Mouse (Mus musculus): ENCODE results near the gene Rdh5. TPM values are rescaled to one million over a fixed set of nuclear protein-coding genes. Genes with fewer than 3 reads are reported as not detected.

Rdh5 gene
- polyA plus RNA-seq, 1 experiment from 2014 or later = 11.0 TPM

DNA sequence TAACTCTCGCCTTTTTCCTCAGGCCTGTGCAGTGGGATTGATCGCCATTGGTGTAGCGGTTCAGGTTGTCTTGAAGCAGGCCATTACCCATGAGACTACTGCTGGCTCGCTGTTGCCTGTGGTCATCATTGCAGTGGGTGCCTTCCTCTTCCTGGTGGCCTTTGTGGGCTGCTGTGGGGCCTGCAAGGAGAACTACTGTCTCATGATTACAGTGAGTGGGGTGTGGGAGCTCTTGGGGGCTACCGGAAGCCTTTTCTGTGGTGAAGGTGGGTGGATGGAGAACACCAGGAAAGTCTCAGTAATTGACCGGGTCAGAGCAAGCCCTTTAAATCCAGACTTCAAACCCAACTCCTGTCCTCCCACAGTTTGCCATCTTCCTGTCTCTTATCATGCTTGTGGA is 11.3 kb downstream of the Rdh5 start:
- H3K27ac ChIP-seq = no peak overlapping the region
- H3K27me3 ChIP-seq (ENCODE audit: poor library complexity, severe bottlenecking) = peaks cover 35% of the 10 kb centered on the region
- H3K4me1 ChIP-seq = peaks cover 40% of the 10 kb centered on the region
- H3K4me3 ChIP-seq = peak overlapping the region; percentile 86; the same call in 1 of the 2 replicates
- WGBS = 93% methylated on average over 6 of the region's 6 CpGs
- DNase-seq (ENCODE audit: extremely low spot score, low spot score) = no peak
- H3K36me3 ChIP-seq (replicated peaks) = peaks cover 41% of the 10 kb centered on the region
- no peaks in the 10 kb centered on the region for H3K9me3 ChIP-seq

DNA sequence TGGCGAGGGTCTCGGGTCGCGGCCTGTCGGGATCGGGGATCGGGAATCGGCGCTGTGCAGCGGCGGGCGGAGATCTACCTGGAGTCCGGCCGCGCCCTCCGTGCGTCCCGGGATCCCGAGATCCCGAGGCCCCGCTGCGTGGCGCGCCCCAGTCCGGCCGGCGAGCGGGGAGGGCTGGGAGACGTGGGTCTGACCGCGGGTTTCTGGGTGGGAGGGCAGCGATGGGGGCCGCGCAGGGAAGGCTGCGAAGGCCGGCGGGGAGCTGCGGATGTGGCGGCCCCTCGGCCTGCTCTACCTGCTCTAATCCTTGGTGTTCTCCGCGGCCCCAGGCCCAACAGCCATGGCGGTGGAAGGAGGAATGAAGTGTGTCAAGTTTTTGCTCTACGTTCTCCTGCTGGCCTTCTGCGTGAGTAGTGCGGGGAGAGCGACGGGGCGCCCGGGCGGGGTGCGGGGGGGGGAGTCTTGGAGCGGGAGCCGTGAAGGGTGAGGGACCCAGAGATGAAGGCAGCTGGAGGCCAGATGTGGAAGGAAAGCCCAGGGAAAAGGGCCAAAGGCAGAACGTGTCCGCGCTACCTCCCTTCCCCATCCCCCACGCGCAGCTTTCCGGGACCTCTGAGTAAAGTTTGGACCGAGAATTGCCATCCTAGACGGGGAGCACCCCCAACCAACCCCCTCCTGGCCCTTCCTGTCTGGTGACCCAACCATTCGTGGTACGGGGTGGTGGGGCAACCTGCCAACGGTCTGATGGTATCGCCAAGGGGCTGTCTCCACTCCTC is 12.4 kb downstream of the Rdh5 start:
- Histone ChIP-seq H3K4me3 (peak overlapping the region; percentile 86), H3K36me3 (replicated peaks) (peaks cover 32% of the 10 kb centered on the region), H3K27me3 (ENCODE audit: poor library complexity, severe bottlenecking) (peaks cover 35% of the 10 kb centered on the region), H3K4me1 (peaks cover 40% of the 10 kb centered on the region), H3K27ac (peak overlapping the region; percentile 92), H3K9me3 (no peaks in the 10 kb centered on the region)
- DNase-seq (ENCODE audit: extremely low spot score, low spot score) = peak; percentile 53
- WGBS = 3% methylated on average over 60 of the region's 66 CpGs

DNA sequence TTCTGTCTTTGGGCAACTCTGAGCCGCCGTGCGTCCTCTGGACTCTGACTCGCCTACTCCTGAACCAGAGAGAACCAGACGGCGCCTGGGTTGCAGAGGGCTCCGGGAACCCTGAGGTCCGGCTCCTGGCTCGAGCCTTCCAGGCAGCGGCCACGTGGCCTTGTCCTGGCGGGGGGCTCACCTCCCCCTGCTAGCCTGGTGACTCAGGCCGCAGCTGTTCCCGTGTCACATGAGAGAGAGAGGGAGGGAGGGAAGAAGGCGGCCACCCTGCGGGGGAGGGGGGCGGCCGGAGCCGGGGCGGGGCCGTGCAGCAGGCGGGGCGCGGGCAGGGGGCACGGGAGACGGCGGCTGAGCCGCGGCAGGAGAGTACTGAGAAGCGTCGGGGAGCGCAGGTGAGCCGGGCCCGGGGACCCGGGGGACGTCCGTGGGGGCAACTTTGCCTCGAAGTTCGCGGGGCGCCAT is 13.1 kb downstream of the Rdh5 start:
- H3K27ac ChIP-seq = peak overlapping the region; percentile 92
- H3K4me3 ChIP-seq = peak overlapping the region; percentile 86
- under 1% methylated on average over 37 of the region's 41 CpGs for WGBS
- H3K36me3 ChIP-seq (replicated peaks) = peaks cover 28% of the 10 kb centered on the region
- no peaks in the 10 kb centered on the region for H3K9me3 ChIP-seq
- peaks cover 35% of the 10 kb centered on the region for H3K27me3 ChIP-seq (ENCODE audit: poor library complexity, severe bottlenecking)
- H3K4me1 ChIP-seq = peaks cover 40% of the 10 kb centered on the region
- peak; percentile 82 for DNase-seq (ENCODE audit: extremely low spot score, low spot score)

DNA sequence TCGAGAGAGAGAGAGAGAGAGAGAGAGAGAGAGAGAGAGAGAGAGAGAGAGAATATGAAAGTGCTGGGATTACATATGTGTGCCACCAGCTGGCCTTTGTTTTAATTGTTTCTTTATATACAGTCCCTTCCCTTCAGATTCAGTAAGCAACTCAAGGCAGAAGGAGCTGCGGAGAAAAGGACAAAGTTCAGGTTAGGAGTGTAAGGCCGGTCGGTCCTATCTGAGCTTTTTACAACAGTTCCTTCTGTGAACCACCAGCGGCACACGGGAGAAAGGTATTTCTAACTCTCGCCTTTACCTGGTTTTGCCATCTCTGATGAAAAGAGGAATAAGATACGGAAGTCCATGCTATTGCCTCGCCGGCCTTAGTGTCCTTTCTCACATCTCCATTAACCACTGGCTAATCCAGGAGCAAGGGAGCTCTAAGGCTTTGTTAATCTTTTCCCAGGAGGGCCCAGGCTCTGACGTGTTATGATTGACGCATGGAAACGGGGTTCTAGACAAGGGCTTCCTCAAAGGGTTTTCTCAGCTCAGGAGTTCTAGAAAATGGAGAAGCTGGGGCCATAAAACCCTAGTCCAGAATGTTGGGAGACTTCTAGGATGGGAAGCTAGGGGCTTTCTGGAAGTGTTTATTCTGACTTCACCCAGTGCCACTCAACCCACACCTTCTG is 13.8 kb downstream of the Rdh5 start:
- no peak for DNase-seq (ENCODE audit: extremely low spot score, low spot score)

DNA sequence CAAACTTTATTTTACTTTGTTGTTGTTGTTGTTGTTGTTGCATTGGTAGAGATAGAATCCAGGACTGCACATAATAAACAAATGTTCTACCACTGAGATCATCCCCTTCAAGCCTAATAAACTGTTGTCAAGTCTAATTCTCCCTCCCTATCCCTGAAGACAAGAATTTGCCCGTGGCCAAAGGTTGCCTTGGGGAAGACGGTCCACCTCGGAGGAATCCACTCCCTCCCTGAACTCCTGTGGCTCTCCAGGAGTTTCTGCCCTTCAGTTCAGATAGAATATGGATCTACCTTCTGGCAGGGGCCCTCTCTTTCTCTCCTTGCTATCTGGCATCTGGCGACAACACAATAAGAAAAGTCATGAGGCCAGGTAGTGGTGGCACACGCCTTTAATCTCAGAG is 17.9 kb downstream of the Rdh5 start:
- Histone ChIP-seq H3K9me3 (no peaks in the 10 kb centered on the region), H3K27ac (no peak overlapping the region), H3K36me3 (replicated peaks) (no peaks in the 10 kb centered on the region), H3K4me1 (peaks cover 9% of the 10 kb centered on the region), H3K4me3 (no peak overlapping the region), H3K27me3 (ENCODE audit: poor library complexity, severe bottlenecking) (peaks cover 19% of the 10 kb centered on the region)
- WGBS = 76% methylated on average over 5 of the region's 5 CpGs
- DNase-seq (ENCODE audit: extremely low spot score, low spot score) = no peak

More for the DNA sequence above, 13.8 kb downstream of the Rdh5 start:
- Histone ChIP-seq H3K4me3 (peak overlapping the region; percentile 86), H3K27me3 (ENCODE audit: poor library complexity, severe bottlenecking) (peaks cover 35% of the 10 kb centered on the region), H3K27ac (peak overlapping the region; percentile 92), H3K9me3 (no peaks in the 10 kb centered on the region), H3K36me3 (replicated peaks) (peaks cover 24% of the 10 kb centered on the region), H3K4me1 (peaks cover 39% of the 10 kb centered on the region)
- whole genome bisulfite sequencing = 61% methylated on average over 13 of the region's 13 CpGs

DNA sequence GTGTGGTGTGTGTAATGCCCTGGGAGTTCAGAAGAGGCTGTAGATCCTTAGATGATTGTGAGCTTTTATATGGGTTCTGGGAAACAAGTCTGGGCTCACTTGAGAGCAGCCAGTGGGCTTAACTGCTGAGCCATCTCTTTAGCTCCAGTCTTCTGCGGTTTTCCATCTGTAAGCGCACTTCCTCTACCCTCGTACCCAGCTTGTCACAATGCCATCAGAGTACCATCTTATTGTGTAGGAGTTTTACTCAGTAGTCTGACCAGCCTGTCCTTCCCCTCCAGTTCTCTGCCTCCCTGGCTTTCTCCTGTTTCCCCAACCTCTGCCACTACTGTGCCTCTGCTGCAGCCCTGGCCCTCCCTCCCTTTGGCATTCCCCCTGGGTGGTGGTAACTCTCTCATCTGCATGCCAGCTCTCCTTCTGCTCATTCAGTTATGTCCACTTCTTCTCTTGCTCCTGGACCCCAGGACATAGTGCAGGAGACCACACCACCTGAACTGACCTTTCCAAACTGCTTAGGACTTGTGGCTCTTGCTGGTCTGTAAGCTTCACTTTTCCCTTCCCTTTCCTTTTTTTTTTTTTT is 20.2 kb downstream of the Rdh5 start:
- H3K9me3 ChIP-seq = no peaks in the 10 kb centered on the region
- no peaks in the 10 kb centered on the region for H3K36me3 ChIP-seq (replicated peaks)
- WGBS = 86% methylated on average over 3 of the region's 3 CpGs
- H3K4me3 ChIP-seq = no peak overlapping the region
- no peak overlapping the region for H3K27ac ChIP-seq
- no peaks in the 10 kb centered on the region for H3K4me1 ChIP-seq
- DNase-seq (ENCODE audit: extremely low spot score, low spot score) = no peak
- peaks cover 7% of the 10 kb centered on the region for H3K27me3 ChIP-seq (ENCODE audit: poor library complexity, severe bottlenecking)

DNA sequence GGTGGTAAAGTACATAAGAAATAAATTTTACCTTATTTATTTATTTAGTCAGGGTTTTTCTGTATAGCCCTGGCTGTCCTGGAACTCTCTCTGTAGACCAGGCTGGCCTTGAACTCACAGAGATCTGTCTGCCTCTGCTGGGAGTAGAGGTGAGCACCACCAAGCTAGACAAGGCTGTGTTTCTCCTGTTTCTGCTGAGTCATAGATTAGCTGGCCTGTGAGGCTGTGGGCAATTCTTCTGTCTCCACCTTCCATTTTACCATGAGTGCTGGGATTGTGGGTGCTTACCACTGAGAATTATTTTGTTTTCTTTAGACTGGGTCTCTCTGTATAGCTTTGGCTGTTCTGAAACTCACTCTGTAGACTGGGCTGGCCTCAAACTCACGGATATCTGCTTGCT is 21.3 kb downstream of the Rdh5 start:
- Histone ChIP-seq H3K36me3 (replicated peaks) (no peaks in the 10 kb centered on the region), H3K4me1 (peaks cover 5% of the 10 kb centered on the region), H3K27ac (no peak overlapping the region), H3K27me3 (ENCODE audit: poor library complexity, severe bottlenecking) (peaks cover 16% of the 10 kb centered on the region), H3K9me3 (no peaks in the 10 kb centered on the region), H3K4me3 (no peak overlapping the region)
- WGBS = 76% methylated on average over 1 of the region's 1 CpGs
- DNase-seq (ENCODE audit: extremely low spot score, low spot score) = no peak

DNA sequence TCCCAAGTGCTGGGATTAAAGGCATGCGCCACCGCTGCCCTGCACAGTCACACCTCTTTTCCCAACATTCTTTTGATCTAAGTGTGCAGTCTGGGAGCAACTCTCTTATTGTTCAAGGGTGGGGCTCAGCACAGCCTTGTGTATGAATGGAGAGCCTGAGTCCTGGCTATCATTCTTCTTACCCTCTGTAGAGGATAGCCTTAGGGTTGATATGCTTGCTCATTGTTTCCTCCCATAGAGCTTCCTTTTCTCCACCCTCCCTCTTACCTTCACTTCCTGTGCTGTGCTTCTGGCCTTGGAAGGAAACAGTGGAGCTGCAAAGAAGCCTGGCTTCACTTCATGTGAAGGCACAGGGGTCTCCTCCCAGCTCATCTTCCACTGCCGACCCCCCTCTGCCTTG is 22.0 kb downstream of the Rdh5 start, which contains the start of gene Cd63:
Gene Cd63 (plus strand): TSS at position 292 of the 400 bp plus-strand sequence.
- H3K27me3 ChIP-seq (ENCODE audit: poor library complexity, severe bottlenecking) = peaks cover 23% of the 10 kb centered on the region
- WGBS = 91% methylated on average over 3 of the region's 3 CpGs
- H3K27ac ChIP-seq = no peak within 1 kb of the TSS
- DNase-seq (ENCODE audit: extremely low spot score, low spot score) = no peak
- H3K4me1 ChIP-seq = peaks cover 12% of the 10 kb centered on the region
- H3K36me3 ChIP-seq (replicated peaks) = no peaks in the 10 kb centered on the region
- no peak within 1 kb of the TSS for H3K4me3 ChIP-seq
- H3K9me3 ChIP-seq = no peaks in the 10 kb centered on the region

DNA sequence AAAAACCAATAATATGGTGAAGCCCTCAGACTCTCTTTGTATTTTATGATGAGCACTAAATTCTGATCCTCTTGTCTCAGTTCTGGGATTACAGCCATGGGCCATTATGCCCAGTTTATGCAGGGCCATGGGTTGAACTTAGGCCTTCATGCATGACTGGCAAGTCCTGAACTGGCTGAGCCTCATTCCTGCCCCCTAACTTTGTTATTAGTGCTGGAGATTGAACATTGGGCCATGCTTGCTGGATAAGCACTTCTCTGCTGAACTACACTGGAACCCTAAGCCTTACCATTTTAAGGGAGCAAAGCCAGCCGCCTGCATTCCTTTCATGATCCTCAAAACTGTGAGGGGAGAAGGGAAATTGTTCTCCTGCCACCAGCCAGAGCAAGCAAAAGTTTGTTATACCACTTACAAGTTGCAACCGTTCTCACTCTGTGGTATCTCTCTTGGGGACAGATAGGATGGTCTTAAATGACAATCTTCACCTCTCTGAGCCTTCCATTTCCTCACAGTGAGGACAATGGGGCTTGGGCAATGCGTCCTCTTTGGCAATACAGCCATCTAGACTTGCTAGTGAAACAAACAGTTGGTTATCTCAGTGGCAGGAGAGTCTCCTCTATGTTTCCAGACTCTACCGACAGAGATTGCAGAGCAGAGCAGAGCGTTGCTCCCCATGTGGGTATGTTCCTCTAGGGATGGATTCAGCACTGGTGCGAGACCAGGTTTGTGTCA is 22.8 kb downstream of the Rdh5 start:
- DNase-seq (ENCODE audit: extremely low spot score, low spot score) = no peak
- peaks cover 14% of the 10 kb centered on the region for H3K4me1 ChIP-seq
- H3K27me3 ChIP-seq (ENCODE audit: poor library complexity, severe bottlenecking) = peaks cover 25% of the 10 kb centered on the region
- H3K4me3 ChIP-seq = no peak overlapping the region
- H3K9me3 ChIP-seq = no peaks in the 10 kb centered on the region
- H3K27ac ChIP-seq = no peak overlapping the region
- 83% methylated on average over 6 of the region's 6 CpGs for WGBS
- H3K36me3 ChIP-seq (replicated peaks) = no peaks in the 10 kb centered on the region

DNA sequence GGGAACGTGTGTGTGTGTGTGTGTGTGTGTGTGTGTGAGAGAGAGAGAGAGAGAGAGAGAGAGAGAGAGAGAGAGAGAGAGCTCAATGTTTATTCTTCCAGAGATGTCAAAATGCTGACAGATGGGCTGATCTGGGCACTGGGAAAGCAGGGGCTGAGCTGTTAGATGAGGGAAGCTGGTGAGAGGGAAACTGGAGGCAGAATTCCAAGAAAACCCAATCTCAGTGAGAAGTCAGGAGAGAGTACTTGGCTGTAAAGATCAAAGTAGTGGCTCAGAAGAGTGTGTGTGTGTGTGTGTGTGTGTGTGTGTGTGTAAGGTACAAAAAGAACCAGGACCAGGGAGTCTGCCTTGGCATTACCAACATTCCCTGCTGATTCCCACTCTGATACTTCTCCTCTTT is 25.2 kb downstream of the Rdh5 start:
- no peaks in the 10 kb centered on the region for H3K36me3 ChIP-seq (replicated peaks)
- no peaks in the 10 kb centered on the region for H3K9me3 ChIP-seq
- no peak overlapping the region for H3K4me3 ChIP-seq
- peaks cover 20% of the 10 kb centered on the region for H3K4me1 ChIP-seq
- 30% methylated on average over 1 of the region's 1 CpGs for WGBS
- DNase-seq (ENCODE audit: extremely low spot score, low spot score) = no peak
- no peak overlapping the region for H3K27ac ChIP-seq
- peaks cover 48% of the 10 kb centered on the region for H3K27me3 ChIP-seq (ENCODE audit: poor library complexity, severe bottlenecking)

DNA sequence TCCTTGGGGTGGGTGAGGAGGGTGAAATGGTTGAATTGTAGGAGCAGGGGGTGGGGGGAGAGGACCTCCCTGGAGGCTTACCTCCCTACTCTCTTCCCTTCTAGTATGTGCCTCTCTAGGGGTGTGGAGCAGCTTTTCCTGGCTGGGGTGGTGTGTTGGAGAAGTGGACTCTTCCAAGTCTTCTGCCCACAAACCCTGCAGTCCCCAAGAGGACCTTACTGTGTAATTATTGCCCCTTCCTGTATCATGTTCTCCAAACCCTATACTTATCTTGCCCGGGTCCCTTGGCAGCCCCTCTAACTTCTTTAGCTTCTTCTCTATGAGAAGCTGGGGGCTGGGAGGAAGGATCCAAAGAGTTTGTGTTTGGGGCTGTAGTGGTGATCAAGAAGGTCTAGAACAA is 25.9 kb downstream of the Rdh5 start:
- 52% methylated on average over 1 of the region's 1 CpGs for WGBS
- no peak for DNase-seq (ENCODE audit: extremely low spot score, low spot score)
- Histone ChIP-seq H3K27ac (no peak overlapping the region), H3K9me3 (no peaks in the 10 kb centered on the region), H3K4me1 (peaks cover 27% of the 10 kb centered on the region), H3K4me3 (no peak overlapping the region), H3K27me3 (ENCODE audit: poor library complexity, severe bottlenecking) (peaks cover 52% of the 10 kb centered on the region), H3K36me3 (replicated peaks) (no peaks in the 10 kb centered on the region)

DNA sequence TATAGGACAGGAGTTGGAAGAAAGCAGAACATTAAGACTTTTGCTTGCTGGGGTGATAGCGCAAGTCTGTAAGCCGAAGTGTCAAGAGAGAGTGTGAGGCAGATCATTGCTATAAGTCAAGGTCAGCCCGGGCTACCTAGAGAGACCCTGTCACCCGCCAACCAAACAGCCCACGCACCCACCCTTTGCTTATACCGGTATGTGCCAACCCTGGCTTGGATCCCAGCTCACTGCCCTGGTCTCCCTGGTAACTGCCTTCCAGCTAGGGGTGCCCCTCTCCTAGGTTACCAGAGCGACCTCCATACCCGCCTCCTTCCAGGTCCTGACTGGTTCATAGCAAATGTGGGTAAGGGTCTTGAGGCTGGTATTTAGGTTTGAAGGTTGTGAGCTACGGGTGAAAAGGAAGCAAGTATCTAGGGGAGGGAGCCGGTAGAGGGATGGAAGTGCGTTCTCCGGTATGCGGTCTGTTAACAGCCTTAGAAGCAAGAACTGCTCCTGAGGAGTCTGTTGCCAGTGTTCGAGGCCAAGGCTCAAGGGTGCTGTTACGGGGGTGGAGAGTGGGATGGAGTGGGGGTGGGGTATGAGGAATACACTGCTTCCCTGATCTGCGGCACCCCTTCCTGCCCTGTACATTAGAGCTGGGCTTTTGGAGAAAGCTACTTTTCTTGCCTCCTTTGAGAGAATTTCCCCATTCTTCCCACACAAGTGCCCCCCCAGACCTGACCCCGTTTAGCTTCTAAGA is 26.6 kb downstream of the Rdh5 start:
- Histone ChIP-seq H3K27me3 (ENCODE audit: poor library complexity, severe bottlenecking) (peaks cover 52% of the 10 kb centered on the region), H3K36me3 (replicated peaks) (no peaks in the 10 kb centered on the region), H3K27ac (no peak overlapping the region), H3K9me3 (no peaks in the 10 kb centered on the region), H3K4me3 (peak overlapping the region; percentile 25), H3K4me1 (peaks cover 27% of the 10 kb centered on the region)
- WGBS = 2% methylated on average over 17 of the region's 17 CpGs
- DNase-seq (ENCODE audit: extremely low spot score, low spot score) = no peak
